Mouse (Mus musculus) gastrocnemius, postnatal 4 days (tissue): Measurements from ENCODE around the gene Rab3d. TPM values are rescaled to one million over a fixed set of nuclear protein-coding genes. Genes with fewer than 3 reads are reported as not detected.
"Not testable (repeated sequence)": the region's sequence is repeated elsewhere in the genome, so short reads cannot be mapped to it uniquely, and the experiment has no call there.

Experiments used
- DNase-seq, 2 experiments: peaks; one replicate each; pipeline ENCODE4 v3.0.0; 2021 to 2022; ENCODE audit warnings: low spot score in 2 of 2, mixed read lengths in 2 of 2
- total RNA-seq, 2 experiments: library from RNA; stranded (reverse); gene quantifications; 2 replicates each; pipeline ENCODE4 v1.2.3; 2021

Gene Rab3d
- total RNA-seq, 2 experiments from 2014 or later: 12.6 to 16.1 TPM

DNA sequence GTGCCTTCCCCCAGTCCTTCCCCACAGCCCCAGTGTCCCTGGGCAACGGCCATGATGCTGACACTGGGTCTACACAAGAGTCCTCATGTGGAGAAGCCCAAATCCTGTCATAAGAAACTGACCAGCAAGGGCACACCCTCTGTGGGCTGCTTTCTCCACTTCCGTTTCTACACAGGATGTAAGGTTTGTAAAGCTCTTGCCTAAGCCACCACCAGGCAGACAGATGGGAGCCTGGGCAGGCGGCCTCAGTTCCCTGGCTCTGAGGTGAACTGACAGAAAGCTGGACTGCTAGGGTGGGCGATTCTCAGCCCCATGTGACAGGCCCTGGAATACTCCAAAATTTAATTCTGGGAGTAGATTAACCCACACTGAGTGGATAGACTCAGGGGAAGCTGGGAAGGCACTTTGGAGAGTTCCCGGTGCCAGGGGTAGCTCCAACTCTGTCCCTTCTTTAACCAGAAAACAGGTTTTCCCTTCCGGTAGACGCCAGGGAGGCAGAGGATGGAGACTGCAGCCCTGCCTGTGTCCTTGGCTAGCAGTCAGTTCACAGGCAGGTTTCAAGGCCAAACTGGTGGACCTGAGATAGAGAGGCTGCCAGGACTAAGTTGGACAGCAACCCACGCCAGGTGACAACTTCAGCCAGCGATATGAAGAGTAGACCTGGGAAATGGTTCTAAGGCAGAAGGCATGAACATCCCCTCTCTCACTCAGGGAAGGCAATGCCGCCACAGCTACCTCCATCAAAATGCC is 8.3 kb downstream of the Rab3d start:
- no peak for DNase-seq

DNA sequence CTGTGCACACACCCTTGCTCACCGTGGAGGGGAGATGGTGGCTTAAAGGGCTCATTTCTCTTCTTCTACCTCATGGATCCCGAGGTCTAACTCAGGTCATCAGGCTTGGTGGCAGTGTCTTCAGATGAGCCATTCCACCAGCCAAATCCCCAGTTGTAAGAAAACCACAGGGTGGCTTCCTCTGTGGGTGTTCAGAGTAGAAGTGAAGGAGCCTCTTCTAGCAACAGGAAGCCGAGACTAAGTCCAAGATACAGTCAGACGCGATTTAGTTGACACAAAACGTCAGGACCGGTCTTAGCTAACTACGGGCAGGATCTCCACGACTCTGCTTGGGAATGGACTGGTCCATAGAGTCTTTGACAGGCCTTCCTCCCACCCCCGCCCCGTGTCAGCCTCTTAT is 9.8 kb downstream of the Rab3d start:
- no peak for DNase-seq

DNA sequence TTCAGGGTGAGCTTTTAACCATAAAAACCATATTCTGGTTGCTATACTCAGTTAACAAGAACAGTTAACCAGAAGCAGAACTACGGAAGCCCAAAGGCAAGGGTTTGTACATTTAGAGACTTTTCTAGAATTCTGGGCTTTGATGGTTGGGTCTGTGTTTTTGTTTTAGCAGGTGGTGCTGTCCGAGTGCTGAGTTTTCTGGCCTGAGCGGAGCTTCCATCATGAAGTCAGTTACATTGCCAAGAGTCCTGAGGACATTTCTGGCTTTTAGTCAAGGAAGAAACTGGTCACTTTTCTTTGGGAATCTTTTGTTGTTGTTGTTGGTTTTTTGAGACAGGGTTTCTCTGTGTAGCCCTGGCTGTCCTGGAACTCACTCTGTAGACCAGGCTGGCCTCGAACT is 14.0 kb downstream of the Rab3d start:
- no peak for DNase-seq

DNA sequence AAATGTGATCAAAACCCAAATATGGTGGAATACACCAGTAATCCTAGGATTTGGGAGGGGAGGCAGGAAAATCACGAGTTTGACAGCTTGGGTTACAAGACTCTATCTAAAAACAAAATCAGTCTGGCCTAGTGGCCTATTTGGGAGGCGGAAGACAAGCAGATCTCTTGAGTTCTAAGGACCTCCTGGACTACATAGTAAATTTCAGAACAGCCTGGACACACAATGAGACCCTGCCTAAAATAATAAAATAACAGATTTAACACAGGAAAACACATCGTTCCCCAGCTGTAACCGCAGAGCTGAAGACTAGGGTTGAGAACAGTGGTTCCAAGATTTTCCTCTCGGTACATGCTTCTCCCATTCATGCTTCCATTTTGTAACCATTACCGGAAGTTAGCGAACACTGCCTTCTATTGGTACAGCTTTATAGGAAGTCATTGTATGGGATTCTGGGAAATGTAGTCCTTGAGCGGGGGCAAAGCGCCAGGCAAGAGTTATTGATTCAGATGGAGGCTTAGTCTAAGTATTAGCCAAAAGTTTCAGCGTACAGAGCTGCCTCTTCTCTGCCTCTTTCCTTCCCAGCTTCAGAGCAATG is 16.7 kb downstream of the Rab3d start:
- peak in 1 of 2 experiments; percentile 48 for DNase-seq

DNA sequence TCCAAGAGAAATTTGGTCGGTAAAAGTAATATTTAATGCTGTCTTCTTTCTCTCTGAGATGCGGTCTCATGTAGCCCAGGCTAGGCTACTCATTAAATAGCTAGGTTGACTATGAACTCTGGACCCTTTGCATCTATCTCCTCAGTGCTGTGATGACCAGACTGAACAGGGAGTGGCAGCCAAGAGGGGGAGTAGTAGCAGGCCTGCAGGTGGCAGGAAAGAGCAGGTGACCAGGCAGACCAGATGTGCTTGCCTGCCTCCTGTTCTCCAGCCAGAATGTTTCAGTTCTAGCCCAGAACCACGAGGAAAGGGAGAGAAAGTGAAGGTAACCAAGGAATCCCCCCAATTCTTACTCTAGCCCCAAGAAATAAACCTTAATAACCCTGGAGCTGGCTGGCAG is 28.8 kb downstream of the Rab3d start:
- DNase-seq: no peak

DNA sequence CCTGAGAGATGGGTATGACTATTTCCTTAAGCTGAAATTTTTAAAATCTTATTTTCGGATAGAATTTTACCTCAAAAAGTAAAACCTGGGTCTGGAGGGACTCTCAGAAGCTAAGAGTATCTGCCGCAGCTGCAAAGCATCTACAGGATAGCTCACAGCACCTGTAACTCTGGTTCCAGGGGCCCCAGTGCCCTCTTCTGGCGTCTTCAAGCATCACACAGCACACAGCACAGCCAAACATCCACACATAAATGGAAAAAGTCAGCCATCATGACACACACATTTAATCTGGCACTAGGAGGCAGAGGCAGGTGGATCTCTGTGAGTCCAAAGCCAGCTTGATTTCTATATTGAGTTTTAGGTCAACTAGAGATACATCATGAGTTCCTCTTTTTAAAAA is 41.4 kb downstream of the Rab3d start:
- DNase-seq: no peak

DNA sequence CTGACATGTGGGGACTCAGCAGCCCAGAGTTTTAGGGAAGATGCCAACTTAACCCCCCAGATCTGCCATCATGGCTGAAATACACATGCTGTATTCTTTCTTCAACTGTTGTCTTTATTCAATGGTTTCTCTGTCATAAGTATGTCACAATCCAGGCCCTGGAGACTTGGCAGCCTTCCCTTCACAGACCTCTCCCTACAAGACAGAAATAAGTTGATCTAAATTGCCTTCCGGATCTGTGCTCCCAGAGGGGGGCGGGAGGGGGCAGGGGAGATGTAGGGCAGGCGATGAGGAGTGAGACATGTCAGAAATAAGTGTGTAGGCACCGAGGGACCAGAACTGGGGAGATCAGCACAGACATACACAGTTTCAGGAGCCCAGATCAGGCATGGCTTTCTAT is 45.8 kb downstream of the Rab3d start:
- no peak for DNase-seq

DNA sequence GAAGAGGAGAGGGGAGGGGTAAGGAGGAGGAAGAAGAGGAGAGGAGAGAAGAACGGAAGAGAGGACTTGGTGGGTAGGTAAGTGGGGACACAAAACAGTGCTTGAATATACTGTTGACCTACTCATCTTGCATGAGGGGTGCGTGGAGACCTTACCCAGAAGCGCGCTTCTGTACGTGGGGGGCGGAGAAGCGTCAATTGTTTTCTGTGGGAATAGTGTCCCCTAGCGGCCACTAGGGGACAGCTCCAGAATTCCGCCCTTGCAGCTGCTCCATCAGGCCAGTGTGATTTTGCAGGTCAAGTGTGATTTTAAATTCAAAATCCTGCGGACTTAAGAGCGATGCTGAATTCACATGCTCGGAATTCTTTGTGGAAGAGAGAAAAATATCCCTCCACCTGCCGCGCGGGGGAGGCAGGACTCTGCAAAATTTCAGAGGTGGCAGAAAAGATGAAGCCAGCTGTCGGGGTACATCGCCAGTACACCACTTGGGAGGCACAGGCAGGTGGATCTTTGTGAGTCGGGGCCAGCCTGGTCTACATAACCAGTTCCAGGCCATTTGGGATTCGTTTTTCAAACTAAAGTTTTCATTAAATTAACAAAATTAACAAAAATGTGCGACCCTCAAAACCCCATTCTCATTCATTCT is 47.0 kb downstream of the Rab3d start:
- DNase-seq: peak; percentile 39 to 50

DNA sequence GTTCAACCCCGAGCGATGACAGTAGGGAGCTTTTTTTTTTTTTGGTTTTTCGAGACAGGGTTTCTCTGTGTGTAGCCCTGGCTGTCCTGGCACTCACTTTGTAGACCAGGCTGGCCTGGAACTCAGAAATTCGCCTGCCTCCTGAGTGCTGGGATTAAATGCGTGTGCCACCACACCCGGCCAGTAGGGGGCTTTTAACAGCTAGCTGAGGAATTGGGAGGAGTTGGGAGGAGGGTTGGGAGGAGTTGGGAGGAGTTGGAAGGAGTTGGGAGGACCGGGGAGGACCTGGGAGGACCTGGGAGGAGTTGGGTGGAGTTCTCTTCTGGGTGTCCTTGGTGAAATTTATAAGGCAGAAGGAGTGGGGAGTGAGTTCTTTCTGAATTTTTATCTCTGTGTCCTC is 48.7 kb downstream of the Rab3d start:
- DNase-seq: peak in 1 of 2 experiments; percentile 62

DNA sequence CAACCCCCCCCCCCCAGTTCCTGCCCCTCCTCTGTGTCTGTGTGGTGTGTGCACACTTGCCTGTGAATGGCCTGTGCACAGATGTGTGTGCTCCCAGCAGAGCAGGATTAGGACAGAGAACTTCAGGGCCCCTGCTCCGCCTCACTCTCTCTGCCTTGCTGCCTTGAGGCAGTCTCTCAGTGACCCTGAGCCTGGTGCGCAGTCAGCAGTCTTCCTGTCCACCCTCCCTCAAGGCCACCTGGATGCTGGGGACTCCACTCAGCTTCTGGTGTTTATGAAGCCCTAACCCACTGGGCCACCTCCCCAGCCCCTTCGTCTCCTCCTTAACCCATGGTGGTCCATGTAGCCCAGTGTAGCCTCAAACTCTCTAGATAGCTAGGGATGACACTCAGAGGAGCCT is 50.3 kb downstream of the Rab3d start:
- DNase-seq: no peak

DNA sequence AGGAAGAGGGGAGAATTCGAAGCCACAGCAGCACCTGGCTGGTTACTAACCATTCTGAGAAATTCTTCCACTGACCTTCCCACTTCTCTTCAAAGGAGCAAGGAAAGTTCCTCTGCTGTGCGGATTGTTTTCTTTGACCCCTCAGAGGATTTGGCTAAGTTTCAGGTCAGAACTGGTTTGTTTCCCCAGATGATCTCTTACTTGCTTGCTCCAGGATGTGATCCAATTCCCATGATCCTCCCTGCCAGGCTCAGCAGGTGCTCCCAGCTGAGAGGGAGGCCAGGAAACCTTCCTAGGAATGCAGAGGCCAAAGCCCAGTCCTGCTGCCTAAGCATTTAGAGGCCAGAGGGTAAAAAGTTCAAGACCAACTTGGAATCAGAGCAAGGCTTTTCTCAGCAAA is 51.4 kb downstream of the Rab3d start:
- no peak for DNase-seq

DNA sequence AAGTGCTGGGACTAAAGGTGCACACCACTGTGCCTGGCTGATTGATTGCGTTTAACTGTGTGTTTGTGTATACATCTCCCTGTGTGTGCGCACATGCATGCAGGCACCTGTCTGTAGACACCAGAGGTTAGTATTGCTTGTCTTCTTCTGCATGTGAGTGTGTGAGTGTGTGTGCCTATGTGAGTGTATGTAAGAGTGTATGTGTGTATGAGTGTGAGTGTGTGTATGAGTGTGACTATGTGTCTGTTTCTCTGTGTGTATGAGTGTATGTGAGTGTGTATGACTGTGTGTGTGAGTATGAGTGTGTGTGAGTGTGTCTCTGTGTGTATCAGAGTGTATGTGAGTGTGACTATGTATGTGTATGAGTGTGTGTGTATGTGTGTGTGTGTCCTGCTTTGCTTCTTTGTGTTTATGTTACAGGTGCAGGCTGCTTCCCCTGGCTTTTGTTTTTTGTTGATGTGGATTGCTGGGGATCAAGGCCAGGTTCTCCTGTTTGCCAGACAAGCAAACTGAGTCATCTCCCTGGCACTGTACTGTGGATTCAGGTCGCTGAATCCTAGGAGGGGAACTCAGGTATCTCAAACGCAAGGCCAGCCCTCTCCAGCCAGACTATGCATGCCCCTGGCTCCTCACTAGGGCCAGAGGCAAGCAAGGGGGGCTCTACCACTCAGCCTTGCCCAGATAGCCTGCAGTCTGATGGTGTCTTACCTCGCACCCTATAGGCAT is 52.2 kb downstream of the Rab3d start:
- no peak for DNase-seq

DNA sequence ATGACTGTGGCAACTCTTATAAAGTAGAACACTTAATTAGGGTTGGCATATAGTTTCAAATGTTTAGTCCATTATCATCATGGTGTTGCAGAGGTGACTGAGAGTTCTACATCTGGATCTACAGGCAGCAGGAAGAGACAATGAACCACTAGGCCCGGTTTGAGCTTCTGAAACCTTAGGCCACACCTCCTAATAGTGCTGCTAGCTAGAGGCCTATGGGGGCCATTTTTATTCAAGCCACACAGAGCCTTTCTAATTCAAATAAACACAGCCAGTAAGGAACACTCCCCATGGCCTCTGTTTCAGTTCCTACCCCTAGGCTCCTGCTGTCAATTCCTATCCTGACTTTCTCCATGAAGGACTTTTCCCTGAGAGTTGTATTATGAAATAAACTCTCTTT is 55.8 kb downstream of the Rab3d start:
- no peak for DNase-seq

DNA sequence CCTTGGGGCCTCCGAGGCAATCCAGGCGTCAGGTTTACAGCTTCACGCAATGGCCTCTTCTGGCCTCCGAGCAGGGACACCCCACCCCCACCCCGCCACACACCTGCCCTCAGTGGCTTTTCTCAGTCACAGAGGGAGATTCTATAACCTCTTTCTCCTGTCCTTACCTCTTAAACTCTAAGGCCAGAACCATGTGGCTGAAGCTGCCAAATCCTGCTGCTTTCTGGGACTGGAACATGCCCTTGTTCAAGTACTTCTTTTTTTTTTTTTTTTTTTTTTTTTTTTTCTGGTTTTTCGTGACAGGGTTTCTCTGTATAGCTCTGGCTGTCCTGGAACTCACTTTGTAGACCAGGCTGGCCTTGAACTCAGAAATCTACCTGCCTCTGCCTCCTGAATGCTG is 57.6 kb downstream of the Rab3d start:
- DNase-seq: not testable (repeated sequence)

DNA sequence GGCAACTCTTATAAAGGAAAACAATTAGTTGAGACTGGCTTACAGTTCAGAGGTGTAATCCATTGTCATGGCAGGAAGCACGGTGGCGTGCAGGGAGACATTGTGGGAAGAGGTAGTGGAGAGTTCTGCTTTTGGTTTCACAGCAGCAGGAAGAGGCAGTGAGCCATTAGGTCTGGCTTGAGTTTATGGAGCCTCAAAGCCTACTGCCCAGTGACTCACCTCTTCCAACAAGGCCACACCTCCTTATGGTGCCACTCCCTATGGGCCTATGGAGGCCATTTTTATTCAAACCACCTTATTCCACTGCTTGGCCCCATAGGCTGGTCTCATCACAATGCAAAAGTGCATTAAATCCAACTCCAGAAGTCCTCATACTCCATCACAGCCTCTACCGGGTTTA is 58.4 kb downstream of the Rab3d start:
- no peak for DNase-seq

DNA sequence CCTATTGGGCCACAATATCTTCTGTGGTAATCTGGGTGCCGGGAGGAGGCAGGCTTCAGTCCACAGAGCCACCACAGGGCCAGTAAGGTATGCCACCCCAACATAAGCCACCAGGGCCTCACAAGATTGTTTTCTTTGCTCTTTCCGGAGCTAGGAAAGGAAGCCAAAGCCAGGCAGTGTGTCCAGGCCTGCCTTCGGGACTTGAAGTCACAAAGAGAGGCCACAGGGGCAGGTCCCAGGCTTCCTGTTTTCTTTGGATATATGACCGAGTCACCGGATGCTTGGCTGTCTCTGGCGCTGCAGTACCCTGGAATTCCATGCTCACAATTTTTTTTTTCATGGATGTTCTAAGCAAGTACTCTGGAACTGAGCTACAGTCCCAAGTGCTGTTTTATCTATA is 59.9 kb downstream of the Rab3d start:
- no peak for DNase-seq

DNA sequence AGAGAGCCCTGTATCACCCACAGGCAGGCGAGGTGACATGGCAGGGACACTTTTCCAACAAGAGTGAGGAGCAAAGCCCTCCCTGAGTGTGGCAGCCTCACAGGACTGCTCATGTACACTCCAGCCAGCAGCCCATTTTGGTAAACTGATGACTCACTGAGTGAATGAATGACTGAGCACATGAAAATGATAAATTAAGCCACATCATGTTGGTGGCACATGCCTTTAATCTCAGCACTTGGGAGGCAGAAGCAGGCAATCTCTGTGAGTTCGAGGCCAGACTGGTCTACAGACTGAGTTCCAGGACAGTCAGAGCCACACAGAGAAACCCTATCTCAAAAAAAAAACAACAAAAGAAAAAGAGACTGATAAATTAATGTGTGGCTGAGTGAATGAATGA is 60.5 kb downstream of the Rab3d start:
- DNase-seq: no peak

Other genes starting within 250 kb of the Rab3d start
- gene Ldlr, start 194.7 kb downstream of the Rab3d start, total RNA-seq: 10 to 100 TPM; 25.6 to 37.2 TPM
- gene Spc24, start 157.9 kb downstream of the Rab3d start, total RNA-seq: 10 to 100 TPM; 10.8 to 14.2 TPM
- 10 to 100 TPM; 48.1 to 49.1 TPM for gene Kank2, start 119.4 kb downstream of the Rab3d start, total RNA-seq
- gene Angptl8, start 82.7 kb downstream of the Rab3d start, total RNA-seq: under 1 TPM in 1 of 2 experiments, not detected in 1; 0.54 TPM
- 10 to 100 TPM; 34.3 to 44.5 TPM for gene Dock6, start 65.6 kb downstream of the Rab3d start, total RNA-seq
- 1 to 10 TPM in 1 of 2 experiments, under 1 TPM in 1; 0.98 to 1.3 TPM for gene Ccdc159, start 9.3 kb upstream of the Rab3d start, total RNA-seq
- 10 to 100 TPM; 18.9 to 21.4 TPM for gene Tmem205, start 9.4 kb upstream of the Rab3d start, total RNA-seq
- gene Plppr2, start 18.8 kb upstream of the Rab3d start, total RNA-seq: 1 to 10 TPM; 4.4 to 4.8 TPM
- gene Swsap1, start 37.6 kb upstream of the Rab3d start, total RNA-seq: 1 to 10 TPM; 5.2 to 6.3 TPM
- gene Epor, start 45.3 kb upstream of the Rab3d start, total RNA-seq: 1 to 10 TPM; 6.5 to 7.5 TPM
- gene Rgl3, start 71.3 kb upstream of the Rab3d start, total RNA-seq: under 1 TPM; 0.21 to 0.22 TPM
- under 1 TPM in 1 of 2 experiments, not detected in 1; 0.23 TPM for gene Ccdc151, start 84.4 kb upstream of the Rab3d start, total RNA-seq
- 10 to 100 TPM; 61.4 to 66.1 TPM for gene Prkcsh, start 84.6 kb upstream of the Rab3d start, total RNA-seq
- gene Elavl3, start 133.8 kb upstream of the Rab3d start, total RNA-seq: under 1 TPM; 0.08 to 0.12 TPM
- gene Gm49318, start 153.1 kb upstream of the Rab3d start, total RNA-seq: under 1 TPM in 1 of 2 experiments, not detected in 1; 0.54 TPM
- gene Zfp653, start 153.2 kb upstream of the Rab3d start, total RNA-seq: 1 to 10 TPM; 5.6 to 7.4 TPM
- gene Ecsit, start 167.2 kb upstream of the Rab3d start, total RNA-seq: 10 to 100 TPM; 33.7 to 36.0 TPM
- gene Cnn1, start 181.0 kb upstream of the Rab3d start, total RNA-seq: 1 to 10 TPM; 7.2 to 7.5 TPM
- 10 to 100 TPM; 54.4 to 54.9 TPM for gene Elof1, start 199.0 kb upstream of the Rab3d start, total RNA-seq
- gene Acp5, start 217.5 kb upstream of the Rab3d start, total RNA-seq: 1 to 10 TPM; 2.5 to 3.4 TPM
- 10 to 100 TPM; 34.3 to 34.6 TPM for gene Pigyl, start 238.7 kb upstream of the Rab3d start, total RNA-seq